ENCODE assay signal across 9 mouse cellular contexts in genomic region chrX:112348395-112348791, GRCm38 (mm10). TPM values are rescaled to one million over a fixed set of nuclear protein-coding genes. Genes with fewer than 3 reads are reported as not detected.
A peak's percentile ranks its signal among the peaks of the same experiment; 100 is the strongest.
DNase-seq lines count a peak whose midpoint lies in the region; ATAC-seq and TF ChIP-seq lines count a peak whose summit lies in the region.
"Had no signal": no experiment of that assay in that cellular context is flagged by ENCODE, and none has a peak within 500 bp of the region (broad histone marks: within the 10 kb centered on the region; RNA-seq: fewer than 3 reads in every experiment).

No protein-coding gene starts in this region.

- WGBS in limb, embryonic 14.5 days, result 49% methylated on average over 3 of the region's 3 CpGs
- 59% methylated on average over 3 of the region's 3 CpGs for WGBS in limb, embryonic 10.5 days

- H3K27ac ChIP-seq in limb, embryonic 14.5 days (replicated peaks; ENCODE audit: low read depth, low read length), result no peak overlapping the region
- H3K27ac ChIP-seq in limb, embryonic 10.5 days, result no peak overlapping the region

- no peaks in the 10 kb centered on the region for H3K36me3 ChIP-seq in limb, embryonic 14.5 days (ENCODE audit: control insufficient read depth, insufficient read depth, low read length)
- H3K36me3 ChIP-seq in limb, embryonic 10.5 days, result no peaks in the 10 kb centered on the region

- no peak overlapping the region for H3K4me3 ChIP-seq in limb, embryonic 14.5 days (replicated peaks; ENCODE audit: low read length)
- H3K4me3 ChIP-seq in limb, embryonic 10.5 days, result no peak overlapping the region

- no peak for TF ChIP-seq POLR2A in limb, embryonic 14.5 days (IDR thresholded peaks at IDR 0.05; ENCODE audit: borderline replicate concordance, extremely low read depth, insufficient read depth, insufficient read length)

- 0 out of 2 replicates have a peak, but pooled peaks have one; percentile 55 for ATAC-seq in frontal cortex, adult (ENCODE audit: low TSS enrichment)
- ATAC-seq in limb, embryonic 14.5 days (ENCODE audit: low FRiP score, low read depth), result no peak
- ATAC-seq in inflammation-experienced regulatory T-cells, adult 6 months, result no peak

- no peaks in the 10 kb centered on the region for H3K4me1 ChIP-seq in limb, embryonic 14.5 days (ENCODE audit: control insufficient read depth, insufficient read depth, low read length)
- no peaks in the 10 kb centered on the region for H3K4me1 ChIP-seq in limb, embryonic 10.5 days

- no peak overlapping the region for H3K4me2 ChIP-seq in limb, embryonic 14.5 days (replicated peaks; ENCODE audit: low read depth, low read length, severe bottlenecking)

- no peaks in the 10 kb centered on the region for H3K9me3 ChIP-seq in limb, embryonic 14.5 days (ENCODE audit: control insufficient read depth, low read length)
- no peaks in the 10 kb centered on the region for H3K9me3 ChIP-seq in limb, embryonic 10.5 days (replicated peaks)

- H3K27me3 ChIP-seq in limb, embryonic 14.5 days (ENCODE audit: control insufficient read depth, insufficient read depth, low read length), result no peaks in the 10 kb centered on the region
- no peaks in the 10 kb centered on the region for H3K27me3 ChIP-seq in limb, embryonic 10.5 days (ENCODE audit: low read depth, poor library complexity, severe bottlenecking)

- no peak overlapping the region for H3K9ac ChIP-seq in limb, embryonic 14.5 days (ENCODE audit: low read depth, low read length, severe bottlenecking)

- DNase-seq in frontal cortex, postnatal 10 days (ENCODE audit: low spot score in 2 of 2), result no peak
- DNase-seq in limb, embryonic 14.5 days (ENCODE audit: low spot score), result peak; percentile 18
- no peak for DNase-seq in limb, embryonic 10.5 days (ENCODE audit: low spot score)
- peak; percentile 21 for DNase-seq in MEL-GATA-1-ER (ENCODE audit: extremely low read depth, low read depth)
- DNase-seq in lung, postnatal 36 days, result peak; percentile 48
- no peak for DNase-seq in Muller cell, postnatal 12 days (ENCODE audit: inconsistent ontology term)

RNA-seq across cellular contexts. Expression of gene Apool, which starts 37.3 kb away (rescaled TPM):
- polyA plus RNA-seq in limb, embryonic 14.5 days (2012; rRNA removed), result 14.0 and 24.2 TPM in 2 replicates
- polyA plus RNA-seq in limb, embryonic 14.5 days (2014; fragmentation: Nextera tagmentation; extraction: Ambion mirVana), result 55.7 and 58.0 TPM in 2 replicates
- polyA plus RNA-seq in limb, embryonic 10.5 days (2016; fragmentation: Nextera tagmentation; extraction: Ambion mirVana), result 70.5 and 80.3 TPM in 2 replicates
- 10 to 100 TPM; 31.7 to 41.1 (median 33.4) TPM for polyA plus RNA-seq in inflammation-experienced regulatory T-cells, adult 6 months (2017; shearing (Covaris generic))

RNA-seq across cellular contexts. Expression of gene Satl1, which starts 58.2 kb away (rescaled TPM):
- not detected in 2 replicates for polyA plus RNA-seq in limb, embryonic 14.5 days (2012; rRNA removed)
- polyA plus RNA-seq in limb, embryonic 14.5 days (2014; fragmentation: Nextera tagmentation; extraction: Ambion mirVana), result not detected in 2 replicates
- polyA plus RNA-seq in limb, embryonic 10.5 days (2016; fragmentation: Nextera tagmentation; extraction: Ambion mirVana), result not detected in 2 replicates
- polyA plus RNA-seq in inflammation-experienced regulatory T-cells, adult 6 months (2017; shearing (Covaris generic)), result under 1 TPM in 1 of 3 experiments, not detected in 2; 0.25 TPM
- polyA plus RNA-seq: heart, embryonic 16.5 days had no signal

Comparison
In these comparisons a context has a peak if more than half of its experiments do, and no peak if none do; other contexts are left out.
1. DNase-seq: peak in limb, embryonic 14.5 days (single experiment), MEL-GATA-1-ER (single experiment) and lung, postnatal 36 days (single experiment); none in frontal cortex, postnatal 10 days (0 of 2), limb, embryonic 10.5 days (single experiment) and Muller cell, postnatal 12 days (single experiment).